Mouse (Mus musculus): ENCODE data around the gene Dennd4a.

The Dennd4a gene

DNA sequence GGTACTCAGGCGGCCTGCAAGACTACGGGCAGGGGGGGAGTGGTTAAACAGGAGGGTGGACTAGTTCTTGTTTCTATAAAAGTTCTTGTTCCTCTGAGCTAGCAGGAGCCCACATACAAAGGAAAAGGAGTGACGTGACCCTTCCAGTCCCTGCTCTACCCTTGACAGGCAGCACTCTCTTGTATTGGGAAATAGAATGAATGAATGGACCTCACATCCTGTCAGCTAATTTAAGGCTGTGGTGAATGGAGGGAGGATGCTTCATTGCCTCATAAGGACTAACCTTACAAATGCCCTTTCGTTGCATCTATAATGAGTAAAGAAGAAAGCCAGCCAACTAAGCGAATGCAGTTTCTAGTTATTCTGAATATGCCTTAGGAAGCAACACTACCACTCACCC lies 114.6 kb downstream of the Dennd4a start:
- DNase-seq = no peak

DNA sequence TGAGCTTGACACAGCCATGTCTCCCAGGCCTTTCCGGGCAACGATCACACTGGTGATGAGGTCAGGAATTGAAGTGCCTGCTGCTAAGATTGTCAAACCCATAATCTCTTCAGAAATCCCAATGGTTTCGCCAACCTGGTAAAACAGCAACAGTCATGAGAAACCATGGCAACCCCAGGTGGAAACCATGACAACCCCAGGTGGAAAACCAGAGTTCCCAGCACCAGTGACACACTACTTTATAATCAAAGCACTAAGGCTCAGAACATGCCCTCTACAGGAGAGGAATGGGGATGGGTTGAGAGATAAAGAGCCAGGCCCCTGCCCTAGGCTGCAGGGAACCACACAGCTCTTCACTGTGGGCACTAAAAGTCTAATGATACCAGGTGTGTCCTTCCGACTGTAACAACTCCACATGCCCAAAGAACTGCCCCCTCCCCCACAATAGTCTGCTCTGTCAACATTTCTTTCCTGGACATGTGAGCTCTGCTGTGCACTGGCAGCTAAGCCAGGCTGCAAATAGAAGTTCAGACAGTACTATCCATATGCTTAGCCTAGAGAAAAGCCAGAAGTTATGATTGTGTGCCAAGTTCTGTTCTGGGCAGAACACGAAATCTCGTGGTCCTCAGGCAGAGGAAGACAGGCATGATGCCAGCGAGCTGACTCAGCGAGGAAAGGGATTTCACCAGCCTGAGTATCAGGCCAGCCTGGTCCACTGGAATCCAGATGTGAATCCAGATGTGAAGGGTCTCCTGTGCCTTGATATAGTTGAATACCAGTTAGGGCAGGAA lies 115.3 kb downstream of the Dennd4a start:
- peak in 1 of 2 experiments; percentile 29 for DNase-seq

DNA sequence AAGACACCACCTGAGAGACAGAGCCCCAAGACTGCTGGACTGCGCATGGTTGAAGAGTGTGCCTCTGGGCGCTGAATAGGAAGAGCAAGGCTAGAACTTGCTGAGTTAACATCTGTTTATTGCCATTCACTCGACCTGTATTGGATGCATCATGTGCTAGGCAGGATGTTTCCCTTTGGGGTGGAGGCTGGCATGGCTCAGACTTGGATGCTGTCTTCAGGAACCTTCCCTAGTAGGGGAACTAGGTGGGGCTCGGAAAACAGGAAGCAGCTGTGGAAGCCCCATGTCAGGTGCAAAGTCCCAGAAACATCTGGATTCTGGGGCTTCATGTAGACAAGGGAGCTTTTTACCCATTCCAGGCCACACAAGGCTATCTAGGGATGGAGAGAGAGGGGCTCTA lies 119.1 kb downstream of the Dennd4a start:
- DNase-seq = no peak

DNA sequence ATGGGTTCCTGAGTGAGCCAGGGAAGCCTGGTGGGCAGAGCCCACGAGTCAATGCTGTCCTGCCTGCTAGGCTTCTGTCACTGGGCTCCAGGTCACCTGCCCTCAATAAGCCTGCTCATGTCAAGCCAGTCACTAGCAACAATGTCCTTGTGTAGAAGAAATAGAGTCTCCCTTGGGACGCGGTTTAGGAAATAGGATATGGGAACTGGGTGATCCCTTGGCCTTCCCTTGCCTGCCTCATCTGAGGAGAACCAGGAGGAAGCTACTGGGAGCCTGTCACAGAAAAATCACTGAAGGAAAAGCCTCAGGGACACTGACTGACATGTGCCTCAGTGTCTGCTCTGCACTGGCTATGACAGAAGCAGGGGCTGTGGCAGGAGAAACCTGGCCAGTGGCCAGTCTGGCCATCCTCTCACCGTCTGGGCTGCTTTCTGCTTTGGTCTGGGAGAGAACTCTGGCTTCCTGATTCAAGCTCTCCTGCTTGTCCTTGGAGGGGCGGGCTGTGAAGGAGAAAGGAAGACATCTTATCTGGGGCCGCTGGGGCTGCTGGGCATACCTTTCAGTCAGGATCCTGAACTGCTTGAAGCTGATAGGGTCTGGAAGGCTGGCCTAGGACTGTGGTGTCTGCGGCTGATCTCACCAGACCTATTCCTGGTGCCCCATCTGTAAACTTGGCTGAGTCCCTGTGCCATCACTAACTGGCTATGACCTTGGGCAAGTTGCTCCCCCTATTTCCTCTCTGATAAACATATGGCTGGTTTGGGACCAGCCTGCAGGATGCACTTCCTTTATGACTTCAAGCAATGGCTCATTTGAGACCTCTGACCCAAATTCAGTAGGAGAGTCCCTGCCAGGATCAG lies 120.8 kb downstream of the Dennd4a start:
- no peak for DNase-seq

DNA sequence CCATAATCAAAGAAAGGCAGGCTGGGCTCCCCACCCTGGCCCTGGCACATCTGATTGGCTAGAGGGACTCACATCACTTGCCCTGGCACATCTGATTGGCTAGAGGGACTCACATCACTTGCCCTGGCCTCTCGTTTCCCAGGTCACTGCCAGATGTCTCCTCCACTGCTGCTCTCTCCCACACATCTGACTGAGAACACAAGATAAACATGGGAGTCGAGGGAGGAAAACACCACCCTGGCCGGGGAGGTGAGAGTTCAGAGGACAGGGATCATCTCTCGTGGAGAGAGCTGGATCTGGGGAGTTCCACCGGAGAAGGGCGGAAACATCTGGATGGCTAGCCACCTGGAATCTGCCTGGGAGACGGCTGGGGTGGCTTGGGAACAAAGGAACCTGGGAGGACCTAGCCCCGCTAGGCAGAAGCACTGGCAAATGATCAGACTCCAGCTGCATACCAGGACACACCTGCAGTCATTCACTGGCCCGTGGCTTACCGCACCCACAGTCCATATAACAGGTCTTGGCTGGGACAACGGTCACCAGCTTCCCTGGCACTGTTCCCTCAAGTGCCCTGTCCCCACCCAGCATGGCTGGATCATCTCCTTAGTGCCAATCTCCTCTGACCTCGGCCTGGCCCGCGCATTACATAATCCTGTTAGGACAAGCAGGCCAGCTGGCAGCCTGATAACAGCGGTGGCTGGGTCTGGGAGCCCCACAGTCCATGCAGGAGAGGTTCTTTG lies 123.0 kb downstream of the Dennd4a start:
- DNase-seq = peak; percentile 62 to 77

DNA sequence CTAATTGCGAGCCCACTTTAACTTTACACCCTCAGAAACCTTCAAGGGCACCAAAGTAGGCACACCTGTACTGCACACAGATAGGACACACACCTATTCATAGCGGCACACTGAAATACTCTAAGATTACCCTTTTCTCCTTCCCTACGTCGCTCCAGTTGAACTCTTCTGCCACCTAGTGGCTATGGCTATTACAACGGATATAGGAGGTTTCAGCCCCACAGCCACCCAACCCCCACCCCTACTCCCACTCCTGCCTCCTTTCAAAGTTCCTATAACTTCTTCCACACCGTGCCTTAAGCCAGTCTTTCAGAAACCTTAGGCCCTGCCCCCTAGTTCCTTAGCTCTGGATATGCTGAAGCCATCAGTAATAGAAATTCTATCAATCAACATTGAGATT lies 125.4 kb downstream of the Dennd4a start:
- DNase-seq = peak; percentile 63 to 84

DNA sequence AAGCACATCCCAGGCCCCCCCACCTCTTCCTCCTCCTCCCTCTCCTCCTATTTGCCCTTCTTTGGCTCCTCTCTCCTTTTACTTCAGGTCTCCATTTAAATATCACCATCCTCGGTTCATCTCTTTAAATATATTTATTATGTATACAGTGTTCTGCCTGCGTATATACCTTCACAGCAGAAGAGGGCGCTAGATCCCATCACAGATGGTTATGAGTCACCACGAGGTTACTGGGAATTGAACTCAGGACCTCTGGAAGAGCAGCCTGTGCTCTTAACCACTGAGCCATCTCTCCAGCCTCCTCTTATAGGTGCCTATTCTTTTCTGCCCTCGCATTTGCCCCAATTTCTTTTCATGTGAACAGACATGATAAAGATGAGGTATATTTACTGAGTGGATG lies 126.4 kb downstream of the Dennd4a start:
- no peak for DNase-seq

DNA sequence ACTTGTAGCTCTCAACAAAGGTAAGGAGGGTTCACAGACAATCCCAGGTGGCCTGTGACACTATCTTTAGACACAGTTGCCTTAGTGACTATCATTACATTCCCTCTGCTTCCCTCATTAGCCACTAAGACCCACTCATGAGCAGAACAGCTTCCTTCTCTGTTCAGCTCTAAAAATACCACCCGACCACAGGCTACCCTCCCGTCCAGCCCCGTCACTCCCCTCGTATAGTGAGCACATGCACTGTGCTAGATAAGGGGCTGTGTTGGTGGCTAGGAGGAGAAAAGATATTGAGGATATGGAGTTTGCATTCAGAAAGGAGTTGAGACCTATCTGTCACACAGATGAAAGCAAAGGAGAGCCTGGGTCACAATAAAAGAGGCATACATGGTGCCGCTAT lies 127.4 kb downstream of the Dennd4a start:
- DNase-seq = no peak

DNA sequence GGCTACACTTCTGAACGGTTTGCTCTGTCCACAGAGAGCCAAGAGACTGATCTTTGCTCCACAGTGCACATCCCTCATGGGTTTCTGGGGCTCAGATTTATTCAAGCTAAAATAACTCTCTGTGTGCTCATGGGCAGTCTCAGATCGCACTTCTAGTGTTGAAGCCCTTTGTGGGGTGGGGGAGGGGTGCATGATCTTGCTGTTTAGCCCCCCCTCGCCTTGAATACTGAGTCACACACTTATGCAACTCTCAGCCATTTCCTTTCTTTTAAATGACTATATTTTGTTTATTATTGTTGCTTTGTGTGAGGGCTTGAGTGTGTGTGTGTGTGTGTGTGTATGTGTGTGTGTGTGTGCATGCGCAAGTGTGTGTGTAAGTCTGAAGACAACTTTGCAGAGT lies 128.1 kb downstream of the Dennd4a start:
- no peak for DNase-seq

DNA sequence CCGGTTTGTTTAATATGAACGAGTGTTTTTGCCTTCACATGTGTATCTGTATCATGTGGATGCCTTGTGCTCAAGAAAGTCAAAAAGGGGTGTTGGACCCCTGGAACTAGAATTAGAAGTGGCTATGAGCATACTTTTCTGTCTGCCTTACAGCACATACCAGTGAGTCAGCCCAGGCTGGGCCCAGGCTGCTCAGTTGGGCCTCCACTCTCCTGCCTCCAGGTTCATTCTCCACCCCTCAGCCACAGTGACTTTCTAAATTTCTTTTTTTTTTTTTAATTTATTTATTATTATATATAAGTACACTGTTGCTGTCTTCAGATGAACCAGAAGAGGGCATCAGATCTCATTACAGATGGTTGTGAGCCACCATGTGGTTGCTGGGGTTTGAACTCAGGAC lies 128.7 kb downstream of the Dennd4a start:
- no peak for DNase-seq

DNA sequence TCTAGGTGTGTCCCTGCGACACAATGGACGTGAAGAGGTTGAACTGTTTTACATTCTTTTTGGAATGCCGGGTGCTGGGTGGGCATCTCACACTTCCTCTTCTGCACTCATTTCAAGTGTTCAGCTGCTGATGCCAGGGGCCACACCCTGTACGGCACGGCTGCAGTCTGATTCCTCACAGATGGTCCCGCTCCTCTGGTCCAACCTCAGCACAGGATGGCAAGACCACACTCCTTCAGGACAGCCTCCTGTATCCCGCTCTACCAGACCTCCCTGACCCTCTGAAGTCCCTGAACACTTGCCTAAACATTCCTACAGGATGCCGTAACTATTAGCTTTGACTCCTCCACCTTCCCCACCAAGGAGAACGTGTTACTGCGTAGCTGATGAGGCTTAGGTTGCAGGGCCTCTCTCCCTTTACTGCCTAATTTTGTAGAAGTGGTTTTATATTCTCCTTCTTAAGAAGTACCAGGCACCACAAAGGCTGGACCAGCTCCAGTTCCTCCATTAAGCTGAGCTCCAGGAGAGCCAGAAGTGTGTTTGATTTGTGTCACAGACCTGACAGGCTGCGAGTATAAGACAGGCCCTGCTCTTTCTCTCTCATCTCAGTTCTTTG lies 129.7 kb downstream of the Dennd4a start:
- no peak for DNase-seq

DNA sequence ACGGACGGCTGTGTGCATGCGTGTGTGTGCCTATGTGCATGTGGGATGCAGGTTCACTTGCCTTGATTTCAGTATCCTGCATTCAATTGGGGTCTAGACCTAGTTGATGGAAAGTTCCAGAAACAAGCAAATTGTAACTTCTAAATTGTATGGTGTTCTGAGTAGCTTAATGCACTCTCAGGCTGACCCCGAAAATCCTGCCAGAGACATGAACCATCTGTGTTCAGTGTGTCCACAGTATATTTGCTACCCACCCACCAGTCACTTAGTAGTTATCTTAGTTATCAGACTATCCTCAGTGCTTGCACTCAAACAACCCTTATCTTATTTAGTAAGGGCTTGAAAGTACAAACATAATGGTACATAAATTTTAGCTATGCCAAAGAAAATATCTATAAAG lies 130.5 kb downstream of the Dennd4a start:
- DNase-seq = no peak

DNA sequence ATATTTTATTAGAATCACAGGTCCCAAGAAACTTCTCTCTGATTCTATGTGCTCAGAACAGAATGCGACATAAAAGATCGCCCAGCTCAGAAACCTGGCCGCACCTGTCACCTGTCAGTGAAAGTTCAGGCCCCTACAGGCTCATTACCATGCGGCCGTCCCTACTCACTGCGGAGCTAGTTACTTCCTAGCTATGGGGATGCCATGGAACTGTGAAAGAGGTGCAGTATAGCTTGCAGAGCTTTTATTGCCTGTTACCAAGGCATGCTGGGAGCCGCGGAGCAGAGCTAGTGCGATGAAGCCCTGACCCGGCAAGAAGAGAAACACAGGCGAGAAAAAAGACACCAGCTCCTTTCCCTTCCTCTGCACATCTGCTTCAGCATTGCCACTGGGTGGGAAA lies 132.9 kb downstream of the Dennd4a start:
- DNase-seq = no peak

DNA sequence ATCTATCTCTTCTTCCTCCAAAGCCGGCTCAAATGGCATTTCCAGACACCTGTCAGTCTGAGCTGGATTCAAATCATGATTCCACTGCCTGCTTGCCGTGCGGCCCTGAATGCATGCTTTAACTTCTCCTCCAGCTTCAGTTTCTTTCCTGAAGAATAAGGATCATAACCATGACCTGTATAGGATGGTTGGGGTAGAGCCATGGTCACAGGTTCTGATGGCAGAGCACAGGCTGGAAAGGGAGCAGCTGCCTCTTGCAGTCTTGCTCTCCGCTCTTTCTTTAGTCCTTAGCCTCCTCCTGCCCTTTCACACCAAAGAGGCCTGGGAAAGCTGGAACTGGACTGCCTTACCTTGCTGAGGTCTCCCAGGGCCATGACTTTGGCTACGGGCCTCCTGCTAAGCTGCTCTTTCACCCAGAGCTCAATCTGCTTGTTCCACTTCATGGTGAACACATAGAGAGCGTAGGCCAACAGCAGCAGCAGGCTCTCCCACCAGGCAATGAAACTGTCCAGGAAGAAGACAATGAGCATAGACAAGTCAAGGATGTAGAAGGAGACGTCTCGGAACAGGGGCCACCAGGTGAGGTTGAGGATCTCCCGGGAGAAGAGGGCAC lies 136.4 kb downstream of the Dennd4a start:
- no peak for DNase-seq

DNA sequence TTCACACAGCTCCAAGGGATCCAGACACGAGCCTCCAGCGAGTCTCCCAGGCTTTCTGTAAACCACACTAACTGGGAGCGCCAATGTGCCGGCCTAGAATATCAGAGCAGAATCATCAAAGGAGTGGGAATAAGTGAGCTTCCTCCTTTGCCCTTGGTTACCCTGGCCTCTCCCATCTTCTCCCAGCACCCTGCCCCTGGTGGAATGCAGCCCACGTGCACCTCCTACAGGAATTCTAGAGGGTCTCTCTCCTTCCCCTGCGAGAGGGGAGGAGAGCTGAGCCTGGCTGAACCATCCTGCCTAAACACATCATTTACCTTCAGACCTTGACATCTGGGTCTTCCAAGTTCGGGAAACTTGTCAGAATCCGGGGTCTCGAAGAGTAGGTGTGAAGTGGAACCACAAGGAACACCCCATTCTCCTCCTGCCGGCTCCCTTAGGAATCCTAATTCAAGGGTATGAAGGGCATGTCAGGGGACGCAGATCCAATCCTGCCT lies 140.1 kb downstream of the Dennd4a start, which contains the start of gene Slc24a1:
Slc24a1 (minus strand) TSS at position 447 of the 497 bp plus-strand sequence.
- no peak for DNase-seq

DNA sequence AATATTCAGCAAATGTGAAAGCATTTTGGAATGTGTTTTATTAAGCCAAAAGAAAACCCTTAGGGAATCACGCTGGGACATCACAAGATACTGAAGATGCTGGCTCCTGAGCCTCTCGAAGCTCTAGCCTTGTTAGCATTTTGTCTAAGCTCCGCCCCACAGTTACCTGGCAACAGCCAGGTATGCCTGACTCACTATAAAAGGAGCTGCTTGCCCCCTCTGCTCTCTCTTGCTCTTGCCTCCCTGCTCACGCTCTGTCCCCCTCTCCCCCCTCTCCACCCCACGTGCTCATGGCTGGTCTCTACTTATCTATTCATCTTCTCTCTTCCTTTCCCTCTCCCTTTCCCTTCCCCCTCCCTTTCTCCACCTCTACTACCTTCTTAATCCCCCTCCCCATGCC lies 140.9 kb downstream of the Dennd4a start:
- DNase-seq = no peak

DNA sequence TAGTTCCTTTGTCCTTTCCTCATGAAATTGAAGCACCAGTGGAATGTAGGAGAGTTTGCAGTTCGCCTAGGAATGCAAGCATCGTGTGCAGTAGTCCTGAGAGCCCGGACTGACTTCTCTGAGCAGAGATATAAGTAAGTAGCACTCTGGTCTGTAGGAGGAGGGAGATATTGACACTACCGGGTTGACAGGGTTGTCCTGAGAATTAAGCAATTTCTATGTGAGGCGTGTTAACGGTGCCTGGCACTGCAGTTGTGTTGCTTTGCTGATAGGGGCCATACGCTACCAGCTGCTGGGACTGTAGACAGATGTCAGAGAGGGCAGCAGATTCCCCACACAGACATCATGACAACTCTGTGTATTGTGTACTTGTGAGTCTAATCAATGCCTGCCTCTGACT lies 142.1 kb downstream of the Dennd4a start:
- no peak for DNase-seq

DNA sequence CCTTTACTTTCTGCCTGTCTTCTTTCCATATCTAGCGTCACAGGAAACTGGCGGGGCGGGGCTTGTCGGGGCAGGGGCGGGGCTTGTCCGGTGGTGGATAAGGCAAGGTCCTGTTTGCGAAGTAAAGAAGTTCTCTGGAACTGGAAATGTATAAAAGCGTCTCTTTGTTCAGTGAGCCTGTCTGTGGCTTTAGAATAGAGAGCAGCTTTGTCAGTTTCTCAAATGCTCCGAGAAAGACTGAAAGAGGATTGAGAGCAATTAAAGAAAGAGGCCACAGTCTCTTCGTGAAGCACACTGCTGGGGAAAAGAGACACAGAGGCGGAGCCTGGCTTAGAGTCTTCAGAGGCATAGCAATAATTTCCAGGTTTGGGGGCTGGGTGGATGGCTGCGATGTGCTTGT lies 145.2 kb downstream of the Dennd4a start:
- peak; percentile 5 to 68 for DNase-seq

DNA sequence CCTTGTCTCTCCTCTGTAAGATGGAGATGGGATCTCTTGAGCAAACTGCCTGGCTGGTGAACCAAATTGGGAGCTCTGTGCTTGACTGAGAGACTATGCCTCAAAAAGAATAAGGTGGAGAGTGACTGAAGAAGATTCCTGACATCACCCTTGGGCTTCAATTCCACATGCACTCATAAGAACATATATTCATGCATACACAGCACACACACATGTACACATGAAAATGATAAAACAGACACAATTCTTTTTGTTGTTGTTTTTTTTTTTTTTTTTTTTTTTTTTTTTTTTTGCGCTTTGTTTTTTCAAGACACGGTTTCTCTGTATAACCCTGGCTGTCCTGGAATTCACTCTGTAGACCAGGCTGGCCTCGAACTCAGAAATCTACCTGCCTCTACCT lies 146.1 kb downstream of the Dennd4a start:
- DNase-seq = no peak

DNA sequence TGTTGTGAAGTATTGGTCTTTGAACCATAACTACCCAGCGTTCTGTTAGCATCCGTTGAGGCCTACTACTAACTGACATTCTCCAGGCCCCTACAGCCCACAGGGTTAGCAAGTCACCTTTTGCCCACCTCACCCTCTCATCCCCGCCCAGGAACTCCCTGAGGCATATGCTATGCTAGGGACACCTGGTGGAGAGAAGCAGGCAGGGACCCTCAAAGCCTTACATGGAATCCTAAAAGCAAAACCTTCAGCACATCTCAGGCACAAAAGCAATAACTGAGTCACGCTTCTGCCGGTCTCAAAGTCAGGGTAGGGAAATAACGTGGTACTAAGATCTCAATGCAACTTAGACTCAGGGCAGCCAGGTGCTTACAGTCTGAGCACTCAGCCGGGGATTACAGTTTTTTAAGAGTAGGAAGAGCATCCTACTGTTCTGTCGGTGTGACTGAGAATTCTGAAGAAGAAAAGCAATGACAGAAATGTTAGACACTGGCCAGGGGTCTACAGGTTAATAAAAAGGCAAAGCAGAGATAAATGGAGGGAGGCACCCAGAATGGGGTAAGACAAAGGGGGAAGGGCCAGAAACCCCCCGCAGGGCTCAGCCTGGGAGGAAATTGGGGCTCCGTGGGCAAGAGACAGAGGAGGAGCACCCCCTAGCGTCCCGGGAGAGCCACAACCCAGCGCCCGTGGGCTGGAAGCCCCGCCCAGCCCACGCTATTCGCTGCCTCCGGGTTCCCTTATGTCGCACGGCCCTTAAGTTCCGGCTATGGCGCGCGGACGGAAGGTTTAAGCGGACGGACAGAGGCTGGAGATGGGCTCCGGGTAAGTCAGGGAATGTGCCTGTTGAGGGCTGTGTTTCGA lies 149.2 kb downstream of the Dennd4a start, which contains the start of gene Ints14:
Ints14 (plus strand) TSS at position 789 of the 861 bp plus-strand sequence.
- DNase-seq = peak; percentile 95 to 97

DNA sequence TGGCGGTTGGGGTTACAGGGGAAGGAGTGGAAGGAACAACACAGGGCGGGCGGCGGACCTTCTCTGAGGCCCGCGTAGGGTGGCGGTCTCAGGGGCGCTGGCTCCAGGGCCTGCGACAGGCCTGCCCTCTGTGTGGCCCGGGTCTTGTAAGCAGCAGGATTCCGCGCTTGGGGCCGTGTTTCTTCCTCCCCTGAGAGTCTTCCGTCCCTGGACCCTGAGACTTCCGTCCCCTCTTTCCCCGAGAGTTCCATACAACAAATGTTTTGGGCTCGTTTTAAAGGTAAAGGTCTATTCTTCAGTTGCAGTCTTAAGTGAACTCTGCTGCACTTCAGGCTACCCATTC lies 149.8 kb downstream of the Dennd4a start:
- DNase-seq = no peak

Measured in kidney, postnatal 36 days (tissue).